Mouse (Mus musculus) ES-Bruce4 (cell line): ENCODE measurements around the gene Lenep. TPM values are rescaled to one million over a fixed set of nuclear protein-coding genes. Genes with fewer than 3 reads are reported as not detected.
A peak's percentile ranks its signal among the peaks of the same experiment; 100 is the strongest.

Experiments used
- H3K27ac ChIP-seq: 2 replicates; pipeline ENCODE4 v1.5.1; 2012; ENCODE audit warnings: low read length, inconsistent platforms; ENCODE audit not compliant: insufficient read depth
- H3K27me3 ChIP-seq: 2 replicates; pipeline ENCODE4 v1.6.1; 2012; ENCODE audit warnings: mild to moderate bottlenecking, low read length, inconsistent platforms; ENCODE audit not compliant: control insufficient read depth, poor library complexity, insufficient read depth, severe bottlenecking
- H3K36me3 ChIP-seq: 2 replicates; pipeline ENCODE4 v1.6.1; 2012; ENCODE audit warnings: inconsistent platforms, mild to moderate bottlenecking, low read length, moderate library complexity; ENCODE audit not compliant: control insufficient read depth, poor library complexity, insufficient read depth, severe bottlenecking
- H3K4me1 ChIP-seq: one replicate; pipeline ENCODE4 v1.8.1; 2011; ENCODE audit warnings: low read length; ENCODE audit not compliant: control insufficient read depth, insufficient read depth
- H3K4me3 ChIP-seq: 2 replicates; pipeline ENCODE4 v1.5.1; 2011; ENCODE audit warnings: low read depth, mild to moderate bottlenecking, low read length
- H3K9ac ChIP-seq: 2 replicates; pipeline ENCODE4 v1.6.1; 2012; ENCODE audit warnings: low read depth, mild to moderate bottlenecking, inconsistent platforms; ENCODE audit not compliant: poor library complexity, severe bottlenecking
- H3K9me3 ChIP-seq: replicated peaks from 2 replicates; pipeline ENCODE4 v1.6.1; 2012; ENCODE audit warnings: mild to moderate bottlenecking, low read length, inconsistent platforms; ENCODE audit not compliant: control insufficient read depth, poor library complexity, insufficient read depth, severe bottlenecking
- CTCF ChIP-seq: IDR thresholded peaks from one replicate; pipeline ENCODE4 v1.8.1; 2011; ENCODE audit warnings: low read depth, low read length
- EP300 ChIP-seq: IDR thresholded peaks from 2 replicates; pipeline ENCODE4 v1.6.1; 2011; ENCODE audit warnings: low read depth, low read length; ENCODE audit not compliant: insufficient read depth
- POLR2A ChIP-seq: IDR thresholded peaks from one replicate; pipeline ENCODE4 v1.8.1; 2011; ENCODE audit warnings: low read length; ENCODE audit not compliant: insufficient read depth
- polyA plus RNA-seq: library from polyadenylated mRNA; stranded (reverse); fragments of >200 nt; gene quantifications from 2 replicates; pipeline ENCODE4 v1.2.4, GENCODE M21; 2011; ENCODE audit warnings: low read depth; ENCODE audit not compliant: missing spikeins, insufficient read depth, insufficient read length

Gene Lenep
- polyA plus RNA-seq, 1 experiment = not detected

DNA sequence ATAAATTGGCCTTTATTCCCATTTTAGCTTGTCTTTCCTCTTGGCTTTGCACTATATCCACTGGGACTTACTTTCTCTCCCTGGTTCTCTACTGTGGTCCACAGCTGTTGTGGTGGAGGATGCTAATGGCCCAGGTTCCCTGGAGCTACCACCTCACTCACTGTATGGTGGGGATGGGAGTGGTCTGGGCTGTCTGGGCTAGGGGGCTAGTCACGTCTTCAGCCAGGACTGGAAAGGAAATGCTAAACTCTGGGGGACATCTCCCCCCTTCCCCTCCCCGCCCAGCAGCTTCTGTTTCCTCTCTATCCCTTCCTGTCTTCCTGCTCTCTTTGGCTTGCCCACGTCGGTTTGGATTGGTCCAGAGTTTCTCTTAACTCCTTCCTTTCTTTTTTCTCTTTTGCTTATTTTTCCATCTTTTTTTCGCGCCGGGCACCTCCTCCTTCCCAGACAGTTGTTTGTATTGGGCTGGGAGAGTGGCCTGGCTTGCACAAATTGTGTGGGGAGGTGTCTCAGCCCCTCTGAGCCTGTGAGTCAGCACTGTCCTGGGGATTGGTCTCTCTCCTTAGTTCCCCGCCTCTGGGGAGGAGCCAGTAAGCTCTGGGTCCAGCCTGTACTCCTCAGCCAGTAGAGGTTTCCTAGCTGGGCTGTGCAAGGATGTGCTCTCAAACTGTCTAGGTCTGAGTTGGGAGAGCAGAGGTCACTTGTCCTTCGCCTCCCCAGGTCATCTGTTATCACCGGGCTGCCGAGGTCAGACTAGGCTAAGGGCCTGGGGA, 18.6 kb upstream of the Lenep start:
- H3K27ac ChIP-seq = peak overlapping the region; percentile 86
- H3K36me3 ChIP-seq = peaks cover 4% of the 10 kb centered on the region
- peak overlapping the region; percentile 82 for H3K9ac ChIP-seq
- peak; percentile 63 for TF ChIP-seq EP300
- TF ChIP-seq CTCF = no peak
- TF ChIP-seq POLR2A = peak; percentile 86
- H3K9me3 ChIP-seq = no peaks in the 10 kb centered on the region
- peak overlapping the region; percentile 85 for H3K4me3 ChIP-seq
- H3K27me3 ChIP-seq = no peaks in the 10 kb centered on the region
- H3K4me1 ChIP-seq = peaks cover 13% of the 10 kb centered on the region

DNA sequence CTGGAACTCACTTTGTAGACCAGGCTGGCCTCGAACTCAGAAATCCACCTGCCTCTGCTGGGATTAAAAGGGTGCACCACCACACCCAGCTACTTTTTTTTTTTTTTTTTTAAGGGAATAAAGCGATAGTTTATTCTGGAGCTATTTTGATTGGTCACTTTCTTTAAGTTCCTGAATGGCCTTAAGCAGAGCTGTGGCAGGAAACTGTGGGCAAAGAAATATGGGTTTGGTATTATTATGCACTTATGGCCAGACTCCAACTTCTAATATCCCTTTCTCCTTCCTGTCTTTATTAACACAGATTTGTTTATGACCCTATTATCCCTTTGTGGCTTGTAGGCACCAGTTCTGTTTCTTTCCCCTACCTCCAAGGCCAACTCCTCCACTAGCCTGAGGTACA, 17.8 kb upstream of the Lenep start:
- Histone ChIP-seq H3K4me1 (peaks cover 13% of the 10 kb centered on the region), H3K27me3 (no peaks in the 10 kb centered on the region), H3K36me3 (peaks cover 12% of the 10 kb centered on the region), H3K9me3 (no peaks in the 10 kb centered on the region), H3K27ac (peak overlapping the region; percentile 86), H3K9ac (peak overlapping the region; percentile 89), H3K4me3 (0 out of 2 replicates have a peak overlapping the region, but pooled peaks have one; percentile 85)
- TF ChIP-seq POLR2A (no peak), EP300 (no peak), CTCF (no peak)

DNA sequence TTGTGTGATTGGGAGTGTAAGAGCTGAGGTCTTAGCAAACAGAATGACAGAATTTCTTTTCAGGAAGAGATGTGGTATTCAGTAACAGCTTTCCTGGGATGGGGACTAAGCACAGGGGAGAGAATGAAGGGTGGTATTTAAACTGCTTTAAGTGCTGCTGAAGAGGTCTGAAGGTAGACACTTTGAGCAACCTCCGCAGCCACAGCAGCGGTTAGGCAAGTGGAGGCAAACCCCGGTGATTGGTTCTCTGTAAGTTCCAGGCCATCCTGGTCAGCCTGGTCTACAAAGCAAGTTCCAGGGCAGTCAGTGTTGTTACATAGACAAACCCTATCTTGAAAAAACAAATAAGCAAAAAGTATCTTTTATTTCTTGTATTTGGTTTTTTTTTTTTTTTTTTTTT, 17.4 kb upstream of the Lenep start:
- Histone ChIP-seq H3K27ac (peak overlapping the region; percentile 95), H3K9me3 (no peaks in the 10 kb centered on the region), H3K4me3 (peak overlapping the region; percentile 94), H3K27me3 (no peaks in the 10 kb centered on the region), H3K36me3 (peaks cover 17% of the 10 kb centered on the region), H3K4me1 (peaks cover 10% of the 10 kb centered on the region), H3K9ac (peak overlapping the region; percentile 89)
- no peak for TF ChIP-seq POLR2A
- TF ChIP-seq EP300 = no peak
- no peak for TF ChIP-seq CTCF

DNA sequence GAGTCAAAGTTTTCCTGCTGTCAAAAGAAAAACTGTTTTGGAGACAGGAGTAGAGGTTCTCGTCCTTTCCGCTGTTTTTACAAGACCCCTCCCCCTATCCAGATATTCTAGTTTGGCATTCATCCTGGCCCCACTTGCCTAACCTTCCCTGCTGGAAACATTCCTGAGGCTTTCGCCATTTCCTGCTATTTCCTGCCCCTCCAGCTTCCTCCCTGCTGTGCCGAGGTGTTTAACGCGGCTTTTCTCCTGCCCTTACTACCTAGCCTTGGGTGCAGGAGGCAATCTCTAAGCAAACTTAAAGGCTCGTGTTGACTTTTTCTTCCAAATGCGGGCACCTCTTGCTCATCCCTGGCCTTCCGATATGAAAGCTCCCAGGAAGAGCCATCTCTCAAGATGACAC, 17.0 kb upstream of the Lenep start:
- H3K27ac ChIP-seq = peak overlapping the region; percentile 95
- peaks cover 21% of the 10 kb centered on the region for H3K36me3 ChIP-seq
- peaks cover 9% of the 10 kb centered on the region for H3K4me1 ChIP-seq
- no peaks in the 10 kb centered on the region for H3K9me3 ChIP-seq
- H3K9ac ChIP-seq = peak overlapping the region; percentile 89
- H3K4me3 ChIP-seq = peak overlapping the region; percentile 94
- TF ChIP-seq POLR2A = no peak
- TF ChIP-seq EP300 = peak; percentile 77; the same call in 1 of the 2 replicates
- no peaks in the 10 kb centered on the region for H3K27me3 ChIP-seq

DNA sequence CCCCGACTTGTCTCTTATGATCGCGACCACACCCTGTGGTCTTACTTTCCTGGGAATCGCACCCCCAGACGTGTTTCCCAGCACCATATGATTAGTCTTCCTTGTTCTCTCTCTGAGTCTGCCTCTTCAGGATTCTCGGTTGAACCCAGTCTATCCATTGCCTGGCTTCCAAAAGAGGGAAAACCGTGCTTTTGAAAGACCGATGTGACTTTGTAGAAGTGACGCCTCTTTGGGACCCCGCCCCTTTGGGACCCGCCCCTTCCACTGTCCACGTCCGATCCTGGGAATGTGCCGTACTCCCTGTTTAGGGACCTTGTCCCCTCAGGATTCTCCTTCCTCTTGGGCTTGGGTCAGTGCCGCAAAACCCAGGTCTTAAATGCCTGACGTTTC, 16.3 kb upstream of the Lenep start:
- no peaks in the 10 kb centered on the region for H3K9me3 ChIP-seq
- TF ChIP-seq POLR2A (no peak), EP300 (no peak), CTCF (no peak)
- H3K4me1 ChIP-seq = peaks cover 3% of the 10 kb centered on the region
- peak overlapping the region; percentile 94 for H3K4me3 ChIP-seq
- no peaks in the 10 kb centered on the region for H3K27me3 ChIP-seq
- H3K27ac ChIP-seq = peak overlapping the region; percentile 95
- peak overlapping the region; percentile 89 for H3K9ac ChIP-seq
- H3K36me3 ChIP-seq = peaks cover 25% of the 10 kb centered on the region

DNA sequence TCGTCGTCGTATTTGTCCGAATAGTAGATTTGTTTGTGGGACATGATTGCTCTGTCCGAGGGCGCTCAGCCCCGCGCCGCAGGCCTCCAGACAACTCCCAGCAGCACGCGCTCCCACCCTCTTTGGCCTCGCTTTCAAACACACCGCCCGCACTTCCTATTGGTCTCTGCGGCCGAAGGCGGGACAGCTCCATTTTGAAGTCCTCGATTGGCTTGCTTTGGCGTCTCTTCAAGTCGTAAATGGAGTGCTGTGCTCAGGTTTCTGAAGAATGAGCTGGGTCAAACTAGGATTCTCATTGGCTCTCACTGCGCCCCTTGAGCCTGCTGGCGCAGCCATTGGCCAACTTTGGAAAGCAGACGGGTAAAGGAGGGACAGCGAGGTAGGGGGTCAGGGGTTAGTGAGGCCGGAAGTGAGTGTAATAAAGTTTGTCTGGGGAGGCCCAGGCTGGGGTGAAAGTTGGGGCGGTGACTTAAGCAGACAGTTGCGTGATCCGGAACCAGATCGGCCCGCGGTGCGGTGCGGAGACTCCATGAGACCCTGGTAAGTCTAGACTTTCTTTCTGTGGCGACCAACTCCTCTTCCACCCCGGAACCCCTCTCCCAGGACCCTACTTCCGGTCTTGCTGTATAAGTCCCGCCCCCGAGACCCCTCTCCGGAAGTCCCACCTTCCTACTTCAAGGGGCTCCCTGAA, 15.7 kb upstream of the Lenep start, which contains the start of the genes Cks1b and Shc1:
Gene Cks1b, minus strand, starts transcription at position 214 of the 691 bp plus-strand sequence.
Gene Shc1, plus strand, starts transcription at position 274 of the 691 bp plus-strand sequence.
- Histone ChIP-seq H3K9ac (peak within 1 kb of the TSS; percentile 89), H3K4me3 (peak within 1 kb of the TSS; percentile 97), H3K9me3 (no peaks in the 10 kb centered on the region), H3K4me1 (peaks cover 2% of the 10 kb centered on the region), H3K27me3 (no peaks in the 10 kb centered on the region), H3K27ac (peak within 1 kb of the TSS; percentile 95), H3K36me3 (peaks cover 26% of the 10 kb centered on the region)
- TF ChIP-seq POLR2A (peak; percentile 65), EP300 (no peak), CTCF (no peak)
